Mouse (Mus musculus): ENCODE data around the gene Mgme1.

- TF ChIP-seq CTCF (conservative IDR thresholded peaks at IDR 0.05; ENCODE audit: insufficient read depth, insufficient read length, low read depth, low read length) = no peak
- TF ChIP-seq POLR2A (IDR thresholded peaks at IDR 0.05; ENCODE audit: low read depth, low read length) = no peak
Measured at GRCm38 (mm10) chr2:144226906-144227586, 43.4 kb upstream of the Mgme1 start.

All from kidney, adult 2 months (tissue).